Mouse (Mus musculus) adrenal gland, adult 2 months (tissue): ENCODE measurements at regions not wholly inside any gene's neighbourhood (a gene's known extent, or its start where the extent isn't known, plus 50 kb on each side); places are given as distances from the start of the nearest gene placed in this dataset.

Experiments
- DNase-seq: peaks from one replicate; pipeline ENCODE4 v3.0.0; 2021

GRCm38 (mm10) chr4:45587202-45587601 lies 54.9 kb upstream of the Shb start:
- DNase-seq: no peak

- DNase-seq: no peak
Measured at GRCm38 (mm10) chr4:45586310-45586709, 54.0 kb upstream of the Shb start.

- DNase-seq: no peak
Measured at GRCm38 (mm10) chr4:45585188-45585820, 53.0 kb upstream of the Shb start.

- no peak for DNase-seq
Measured at GRCm38 (mm10) chr4:45583966-45584365, 51.7 kb upstream of the Shb start.

- DNase-seq: no peak
Measured at GRCm38 (mm10) chr4:45582496-45582895, 50.2 kb upstream of the Shb start.
